Mouse (Mus musculus) hindbrain, embryonic 11.5 days (tissue): ENCODE measurements around the gene Cyb5d1. TPM values are rescaled to one million over a fixed set of nuclear protein-coding genes. Genes with fewer than 3 reads are reported as not detected.
"Not testable (repeated sequence)": the region's sequence is repeated elsewhere in the genome, so short reads cannot be mapped to it uniquely, and the experiment has no call there.

Experiments used
- ATAC-seq: fragments of 200-750 bp; cut with Nextera tagmentation; 2 replicates; pipeline ENCODE4 v1.8.0; 2017; ENCODE audit warnings: mild to moderate bottlenecking, moderate TSS enrichment, moderate library complexity; ENCODE audit not compliant: low FRiP score
- DNase-seq: peaks from one replicate; pipeline ENCODE4 v3.0.0-alpha.2; 2015; ENCODE audit warnings: low spot score
- H3K27ac ChIP-seq: fragments of 300-500 bp; sonication (generic); 2 replicates; pipeline ENCODE4 v1.5.1; 2014; ENCODE audit warnings: mild to moderate bottlenecking, low read depth, low read length
- H3K27me3 ChIP-seq: fragments of 300-500 bp; sonication (generic); 2 replicates; pipeline ENCODE4 v1.6.1; 2014; ENCODE audit warnings: mild to moderate bottlenecking, low read length, moderate library complexity, mixed read lengths; ENCODE audit not compliant: control insufficient read depth, insufficient read depth
- H3K36me3 ChIP-seq: fragments of 300-500 bp; sonication (generic); 2 replicates; pipeline ENCODE4 v1.6.1; 2014; ENCODE audit warnings: mild to moderate bottlenecking, low read length, moderate library complexity, mixed read lengths; ENCODE audit not compliant: control insufficient read depth, insufficient read depth
- H3K4me1 ChIP-seq: fragments of 300-500 bp; sonication (generic); replicated peaks from 2 replicates; pipeline ENCODE4 v1.6.1; 2014; ENCODE audit warnings: low read length, mixed read lengths; ENCODE audit not compliant: control insufficient read depth, insufficient read depth
- H3K4me2 ChIP-seq: fragments of 300-500 bp; sonication (generic); replicated peaks from 2 replicates; pipeline ENCODE4 v1.6.1; 2014; ENCODE audit warnings: mild to moderate bottlenecking, low read depth, low read length
- H3K4me3 ChIP-seq: fragments of 300-500 bp; sonication (generic); 2 replicates; pipeline ENCODE4 v1.5.1; 2014; ENCODE audit warnings: low read depth, low read length
- H3K9ac ChIP-seq: fragments of 300-500 bp; sonication (generic); 2 replicates; pipeline ENCODE4 v1.6.1; 2014; ENCODE audit warnings: low read depth, low read length
- H3K9me3 ChIP-seq: fragments of 300-500 bp; sonication (generic); 2 replicates; pipeline ENCODE4 v1.6.1; 2016; ENCODE audit warnings: low read length; ENCODE audit not compliant: control insufficient read depth
- WGBS: fragments of 180-500 bp; shearing (Covaris S2); extraction: QIAGEN DNeasy Blood & Tissue Kit; methylation state at CpG from one replicate; pipeline ENCODE4 v1.1.7; 2014; 5-methylcytosine and 5-hydroxymethylcytosine counted together
- polyA plus RNA-seq: library from polyadenylated mRNA; unstranded; fragments of >200 nt; fragmentation: Nextera tagmentation; extraction: Ambion mirVana; gene quantifications from 2 replicates; pipeline ENCODE4 v1.2.1, GENCODE M21; 2014

The Cyb5d1 gene
- polyA plus RNA-seq, 1 experiment from 2014 or later: 32.7 TPM

DNA sequence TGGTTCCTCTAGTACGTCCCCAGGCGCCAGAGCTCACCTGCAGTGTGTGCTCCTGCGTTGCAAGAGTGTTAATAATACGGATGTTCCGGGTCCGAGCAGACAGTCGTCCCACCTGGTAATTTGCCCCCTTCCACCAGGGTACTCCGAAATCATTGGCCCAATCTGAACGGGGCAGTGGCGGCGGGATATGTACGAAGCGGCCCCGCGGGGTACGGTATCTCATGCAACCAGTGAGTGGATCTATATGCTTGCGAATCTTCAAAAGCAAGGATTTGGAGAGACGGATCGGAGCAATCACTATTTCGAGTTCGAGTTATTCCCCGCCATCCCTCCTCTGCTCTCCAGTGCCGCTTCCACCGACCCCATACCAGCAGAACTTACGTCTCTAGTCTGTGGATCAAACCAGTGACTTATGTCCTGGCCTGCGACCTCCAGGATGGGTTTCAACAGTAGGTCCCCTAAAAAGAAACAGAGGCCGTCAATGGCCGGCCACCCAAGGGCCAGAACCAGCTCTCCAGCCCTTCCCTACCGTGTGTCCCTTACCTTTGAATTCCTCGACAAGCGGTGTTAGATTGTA, 752 bp downstream of the Cyb5d1 start:
- H3K36me3 ChIP-seq, H3K27me3 ChIP-seq, ATAC-seq, H3K9me3 ChIP-seq, H3K27ac ChIP-seq: not testable (repeated sequence)
- Histone ChIP-seq H3K4me1 (peaks cover 17% of the 10 kb centered on the region), H3K4me3 (peak overlapping the region; percentile 62), H3K4me2 (peak overlapping the region; percentile 73), H3K9ac (peak overlapping the region; percentile 69)
- WGBS: 2% methylated on average over 31 of the region's 31 CpGs
- DNase-seq: peak; percentile 46

DNA sequence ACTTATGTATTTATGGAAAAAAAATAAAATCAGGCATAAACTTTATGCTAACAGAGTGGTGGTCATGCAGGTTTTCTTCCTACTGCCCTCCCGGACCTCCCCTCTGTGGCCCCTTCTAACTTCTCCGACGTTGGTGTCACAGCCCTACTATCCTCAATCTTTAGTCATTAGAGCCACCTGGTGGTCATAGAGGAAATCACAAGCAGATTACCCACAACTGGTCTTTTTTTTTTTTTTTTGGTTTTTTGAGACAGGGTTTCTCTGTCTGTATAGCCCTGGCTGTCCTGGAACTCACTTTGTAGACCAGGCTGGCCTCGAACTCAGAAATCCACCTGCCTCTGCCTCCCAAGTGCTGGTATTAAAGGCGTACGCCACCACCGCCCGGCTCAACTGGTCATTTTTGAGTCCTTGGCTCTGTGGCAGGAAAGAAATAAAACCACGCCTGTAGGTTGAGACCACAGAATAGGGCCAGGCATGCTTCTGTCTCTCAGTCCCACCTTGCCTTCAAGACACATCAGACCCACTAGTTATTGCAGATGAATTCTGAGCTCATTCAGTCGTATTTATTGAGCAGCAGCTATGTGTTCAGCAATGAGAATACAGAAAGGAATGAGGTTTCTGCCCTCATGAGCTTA, 4.9 kb downstream of the Cyb5d1 start:
- Histone ChIP-seq H3K36me3 (no peaks in the 10 kb centered on the region), H3K27ac (no peak overlapping the region), H3K4me1 (peaks cover 3% of the 10 kb centered on the region; the same call in 1 of the 2 replicates), H3K4me3 (no peak overlapping the region), H3K27me3 (no peaks in the 10 kb centered on the region), H3K4me2 (no peak overlapping the region), H3K9me3 (no peaks in the 10 kb centered on the region), H3K9ac (no peak overlapping the region)
- 51% methylated on average over 10 of the region's 10 CpGs for WGBS
- DNase-seq (peak; percentile 85), ATAC-seq (no peak)

DNA sequence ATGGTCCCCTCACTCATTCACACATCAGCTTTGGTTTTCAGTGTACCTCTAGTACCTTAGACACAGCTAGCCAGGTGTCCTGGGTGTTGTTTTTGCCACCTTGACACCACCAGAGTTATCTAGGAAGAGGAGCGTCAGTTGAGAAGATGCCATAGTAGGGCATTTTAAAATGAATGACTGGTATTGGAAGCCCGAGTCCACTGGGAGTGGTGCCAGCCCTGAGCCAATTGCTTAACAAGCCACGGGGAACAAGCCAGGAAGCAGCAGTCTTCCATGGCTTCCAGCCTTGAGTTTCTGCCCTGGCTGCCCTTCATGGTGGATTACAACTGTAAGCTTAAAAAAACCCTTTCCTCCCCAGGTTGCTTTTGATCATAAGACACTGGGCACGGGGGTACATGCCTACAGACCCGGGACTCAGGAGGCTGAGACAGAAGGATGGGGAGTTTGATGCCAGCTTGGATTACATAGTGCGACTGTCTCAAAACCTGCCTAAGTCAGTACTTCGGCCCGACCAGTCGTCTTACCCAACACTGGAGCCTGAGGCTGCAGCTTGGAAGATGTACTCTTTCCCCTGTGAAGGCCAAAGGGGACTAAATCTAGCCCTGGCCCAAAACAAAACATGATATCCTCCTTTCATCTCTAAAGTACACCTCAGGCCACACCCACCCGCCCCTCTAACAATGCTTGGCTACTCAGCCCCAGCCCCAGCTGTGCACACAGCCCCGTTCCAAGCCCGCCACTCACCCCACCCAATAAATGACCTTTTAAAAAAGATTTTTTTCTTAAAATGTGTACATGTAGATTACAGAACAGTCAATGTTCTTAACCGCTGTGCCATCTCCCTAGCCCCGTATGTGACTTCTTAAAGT, 5.7 kb downstream of the Cyb5d1 start:
- ATAC-seq (peak; percentile 30; the same call in 1 of the 2 replicates), DNase-seq (no peak)
- WGBS: 67% methylated on average over 14 of the region's 14 CpGs
- Histone ChIP-seq H3K36me3 (no peaks in the 10 kb centered on the region), H3K4me2 (no peak overlapping the region), H3K27me3 (no peaks in the 10 kb centered on the region), H3K4me3 (no peak overlapping the region), H3K27ac (no peak overlapping the region), H3K9me3 (no peaks in the 10 kb centered on the region), H3K4me1 (peaks cover 3% of the 10 kb centered on the region; the same call in 1 of the 2 replicates), H3K9ac (no peak overlapping the region)

DNA sequence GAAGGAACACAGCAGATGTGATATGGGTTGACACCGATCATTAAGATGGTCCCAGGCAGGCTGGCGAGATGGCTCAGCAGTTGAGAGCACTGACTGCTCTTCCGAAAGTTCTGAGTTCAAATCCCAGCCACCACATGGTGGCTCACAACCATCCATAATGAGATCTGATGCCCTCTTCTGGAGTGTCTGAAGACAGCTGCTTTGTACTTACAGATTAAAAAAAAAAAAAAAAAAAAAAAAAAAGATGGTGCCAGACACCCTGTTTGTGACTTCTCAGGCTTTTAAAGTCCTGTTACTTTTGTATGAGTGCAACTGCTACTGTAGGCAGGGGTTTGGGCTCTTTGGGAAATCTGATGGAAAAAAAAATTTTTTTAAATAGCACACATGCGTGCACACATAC, 6.8 kb downstream of the Cyb5d1 start:
- no peak overlapping the region for H3K9ac ChIP-seq
- H3K4me1 ChIP-seq: no peaks in the 10 kb centered on the region
- ATAC-seq (no peak), DNase-seq (no peak)
- no peak overlapping the region for H3K4me3 ChIP-seq
- over 99% methylated on average over 4 of the region's 4 CpGs for WGBS
- H3K9me3 ChIP-seq: no peaks in the 10 kb centered on the region
- no peaks in the 10 kb centered on the region for H3K36me3 ChIP-seq
- H3K4me2 ChIP-seq: no peak overlapping the region
- H3K27ac ChIP-seq: no peak overlapping the region
- H3K27me3 ChIP-seq: no peaks in the 10 kb centered on the region

DNA sequence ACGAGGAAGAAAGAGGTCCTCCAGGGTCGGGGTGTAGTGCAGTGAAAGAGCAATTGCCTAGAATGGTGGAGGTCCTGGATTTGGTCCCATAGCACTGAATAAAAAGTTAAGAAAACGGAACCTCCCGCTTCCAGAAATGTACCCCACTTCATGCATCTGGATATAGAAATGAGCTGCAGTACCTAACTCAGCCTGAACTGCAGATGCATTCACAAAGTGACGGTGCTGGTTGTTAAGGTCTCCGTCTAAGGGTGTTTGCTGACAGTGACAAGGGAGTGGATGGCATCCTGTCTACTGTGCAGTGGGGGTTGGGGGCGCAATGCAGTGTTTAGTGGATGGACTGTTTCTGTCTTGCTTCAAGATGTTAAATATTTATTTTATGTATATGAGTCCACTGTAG, 8.7 kb downstream of the Cyb5d1 start:
- Histone ChIP-seq H3K4me1 (no peaks in the 10 kb centered on the region), H3K9ac (no peak overlapping the region), H3K36me3 (no peaks in the 10 kb centered on the region), H3K9me3 (no peaks in the 10 kb centered on the region), H3K27ac (no peak overlapping the region), H3K27me3 (no peaks in the 10 kb centered on the region), H3K4me3 (no peak overlapping the region), H3K4me2 (no peak overlapping the region)
- WGBS: 87% methylated on average over 7 of the region's 7 CpGs
- DNase-seq (no peak), ATAC-seq (no peak)

DNA sequence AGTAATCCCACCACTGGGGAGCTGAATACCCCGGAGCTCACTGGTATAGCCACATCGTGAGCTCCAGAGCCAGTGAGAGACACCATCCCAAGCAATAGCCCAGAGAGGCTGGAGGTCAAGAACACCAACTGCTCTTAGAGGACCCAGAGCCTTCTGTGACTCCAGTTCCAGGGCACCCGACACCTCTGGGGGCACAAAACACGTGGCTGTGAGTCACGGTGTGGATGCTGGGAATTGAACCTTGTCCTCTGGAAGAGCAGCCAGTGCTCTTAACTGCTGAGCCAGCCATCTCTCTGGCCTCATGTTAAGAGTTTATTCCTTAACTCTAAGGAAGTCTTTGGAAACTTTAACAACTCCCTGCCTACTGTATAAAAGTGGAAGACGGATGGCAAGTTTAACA, 10.5 kb downstream of the Cyb5d1 start:
- no peak overlapping the region for H3K27ac ChIP-seq
- DNase-seq (no peak), ATAC-seq (no peak)
- no peaks in the 10 kb centered on the region for H3K36me3 ChIP-seq
- WGBS: 81% methylated on average over 6 of the region's 6 CpGs
- H3K9ac ChIP-seq: no peak overlapping the region
- no peaks in the 10 kb centered on the region for H3K4me1 ChIP-seq
- no peak overlapping the region for H3K4me3 ChIP-seq
- no peaks in the 10 kb centered on the region for H3K27me3 ChIP-seq
- H3K9me3 ChIP-seq: no peaks in the 10 kb centered on the region
- no peak overlapping the region for H3K4me2 ChIP-seq

GRCm38 (mm10) chr11:69382478-69383105, 12.8 kb downstream of the Cyb5d1 start:
- WGBS: 76% methylated on average over 10 of the region's 10 CpGs
- no peak for DNase-seq
- ATAC-seq: no peak
- H3K9ac ChIP-seq: no peak overlapping the region
- H3K27me3 ChIP-seq: no peaks in the 10 kb centered on the region
- no peaks in the 10 kb centered on the region for H3K9me3 ChIP-seq
- H3K36me3 ChIP-seq: no peaks in the 10 kb centered on the region
- no peaks in the 10 kb centered on the region for H3K4me1 ChIP-seq
- no peak overlapping the region for H3K4me3 ChIP-seq
- no peak overlapping the region for H3K4me2 ChIP-seq
- H3K27ac ChIP-seq: no peak overlapping the region

DNA sequence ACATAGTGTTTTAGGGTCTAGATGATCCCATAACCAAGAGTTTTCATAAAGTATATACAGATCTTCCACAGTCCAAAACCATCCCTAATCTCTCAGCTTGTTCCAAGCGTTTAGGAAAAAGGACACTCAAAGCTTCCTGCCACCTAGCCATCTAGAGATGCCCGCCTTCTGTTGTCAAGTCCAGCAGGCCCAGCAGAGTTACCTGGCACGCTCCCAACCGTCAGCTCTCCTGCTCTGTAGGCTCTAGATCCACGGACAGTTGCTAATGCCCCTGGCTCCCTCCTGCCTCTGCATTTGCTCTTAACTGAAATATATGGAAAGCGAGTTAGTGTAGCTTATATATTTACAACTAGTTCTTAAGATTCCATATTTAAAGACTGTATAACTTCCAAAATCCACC, 14.1 kb downstream of the Cyb5d1 start:
- DNase-seq: no peak
- Histone ChIP-seq H3K4me3 (no peak overlapping the region), H3K27ac (no peak overlapping the region), H3K4me1 (no peaks in the 10 kb centered on the region), H3K36me3 (no peaks in the 10 kb centered on the region), H3K4me2 (no peak overlapping the region), H3K27me3 (no peaks in the 10 kb centered on the region), H3K9ac (no peak overlapping the region), H3K9me3 (no peaks in the 10 kb centered on the region)
- ATAC-seq: no peak
- 92% methylated on average over 6 of the region's 6 CpGs for WGBS
